Mouse (Mus musculus) erythroid progenitor cell, adult 5-6 weeks (primary cell): ENCODE data around the gene Olfr1052. TPM values are rescaled to one million over a fixed set of nuclear protein-coding genes. Genes with fewer than 3 reads are reported as not detected.
"Not testable (repeated sequence)": the region's sequence is repeated elsewhere in the genome, so short reads cannot be mapped to it uniquely, and the experiment has no call there.

Experiments used
- ATAC-seq: replicated peaks from 2 replicates; pipeline ENCODE4 v1.8.0; 2016; ENCODE audit warnings: moderate number of reproducible peaks, mild to moderate bottlenecking, moderate TSS enrichment, inconsistent platforms; ENCODE audit not compliant: poor library complexity, low FRiP score, severe bottlenecking
- total RNA-seq, 2 experiments: library from RNA; stranded (forward) in 1 of 2; stranded (reverse) in 1 of 2; fragments of 150-400 nt in 1 of 2; fragments of 186-747, 209-891 nt in 1 of 2; gene quantifications; 2 replicates each; pipeline versions ENCODE4 v1.2.3 to v1.2.4; 2015 to 2017; ENCODE audit warnings: low replicate concordance in 2 of 2

Gene Olfr1052
- total RNA-seq (2015; ENCODE audit: low replicate concordance) (not detected in 2 replicates), total RNA-seq (2017; ENCODE audit: low replicate concordance) (not detected in 2 replicates)

DNA sequence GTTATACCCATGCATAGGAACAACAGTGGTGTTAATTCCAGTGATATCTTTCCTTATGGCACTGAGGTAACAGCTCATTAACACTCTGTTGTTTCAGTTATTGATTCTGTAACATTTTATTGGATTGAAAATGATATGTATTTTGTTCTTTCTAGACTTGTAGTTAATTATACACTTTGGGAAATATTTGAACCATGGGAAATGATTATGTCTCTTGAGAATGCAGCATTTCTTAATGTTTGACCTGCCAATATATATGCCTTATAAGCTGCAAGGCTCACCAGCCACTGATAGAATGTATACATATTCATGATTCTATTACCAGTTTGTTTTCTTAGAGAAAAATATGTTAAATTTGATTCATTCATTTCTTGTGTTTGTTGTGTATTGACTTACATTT lies at the start of gene Olfr1052:
Olfr1052 (plus strand) TSS at position 301 of the 400 bp plus-strand sequence.
- ATAC-seq, result no peak

GRCm38 (mm10) chr2:86258228-86258627 lies 34.0 kb upstream of the Olfr1052 start, which contains the start of gene Olfr1049:
Gene Olfr1049, minus strand, starts transcription at chr2:86258328.
- ATAC-seq, result not testable (repeated sequence)

- ATAC-seq, result not testable (repeated sequence)
Measured at GRCm38 (mm10) chr2:86278988-86279387, 13.3 kb upstream of the Olfr1052 start, which contains the start of gene Olfr1051. Gene Olfr1051, minus strand, starts transcription at chr2:86279088.

DNA sequence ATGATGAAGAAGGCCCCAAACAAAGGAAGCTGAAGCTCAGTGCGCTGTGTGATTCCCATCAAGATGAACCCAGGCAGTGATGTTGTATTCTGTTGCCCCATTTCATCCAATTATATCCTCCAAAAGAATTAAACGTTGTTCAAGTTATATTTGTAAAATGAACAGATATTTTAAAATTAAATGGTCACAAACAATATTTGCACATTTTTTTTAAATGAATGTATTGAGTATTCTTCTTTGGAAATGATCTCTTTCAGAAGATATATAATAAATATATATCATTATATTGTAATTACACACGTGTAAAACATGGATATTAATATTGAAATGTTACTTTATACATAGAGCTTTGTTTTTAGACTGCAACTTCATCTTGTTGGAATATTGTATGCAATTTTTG lies 22.9 kb downstream of the Olfr1052 start, which contains the start of gene Olfr1053:
Olfr1053 (minus strand) TSS at position 101 of the 400 bp plus-strand sequence.
- ATAC-seq, result no peak

DNA sequence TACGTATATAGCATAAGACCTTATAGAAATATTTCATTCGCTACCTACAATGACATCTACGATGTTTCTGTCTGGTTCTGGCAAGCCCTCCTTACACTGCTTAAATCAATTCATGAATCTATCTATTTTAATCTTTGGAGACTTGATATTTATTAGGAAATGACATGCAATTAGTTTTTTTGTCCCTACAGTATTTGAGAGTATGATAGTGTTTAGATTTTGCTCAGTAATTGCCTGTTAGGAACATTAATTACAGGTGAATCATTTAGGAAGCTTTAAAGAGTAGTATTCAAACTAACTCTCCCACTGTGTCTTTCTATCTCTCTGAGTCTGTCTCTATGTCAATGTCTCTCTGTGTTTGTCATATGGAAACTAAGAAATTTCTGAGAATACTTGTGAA lies 43.1 kb downstream of the Olfr1052 start, which contains the start of gene Olfr1054:
Olfr1054 (minus strand) TSS at position 101 of the 400 bp plus-strand sequence.
- ATAC-seq, result no peak

Other genes with a start within 250 kb of the Olfr1052 start
- not detected in 2 replicates for gene Olfr1034, start 246.6 kb upstream of the Olfr1052 start, total RNA-seq (2015; ENCODE audit: low replicate concordance)
- not detected in 2 replicates for gene Olfr1034, start 246.6 kb upstream of the Olfr1052 start, total RNA-seq (2017; ENCODE audit: low replicate concordance)
- not detected in 2 replicates for gene Olfr1036, start 218.5 kb upstream of the Olfr1052 start, total RNA-seq (2015; ENCODE audit: low replicate concordance)
- not detected in 2 replicates for gene Olfr1036, start 218.5 kb upstream of the Olfr1052 start, total RNA-seq (2017; ENCODE audit: low replicate concordance)
- not detected in 2 replicates for gene Olfr1037, start 205.1 kb upstream of the Olfr1052 start, total RNA-seq (2015; ENCODE audit: low replicate concordance)
- gene Olfr1037, start 205.1 kb upstream of the Olfr1052 start, total RNA-seq (2017; ENCODE audit: low replicate concordance), result not detected in 2 replicates
- not detected in 2 replicates for gene Olfr1039, start 156.5 kb upstream of the Olfr1052 start, total RNA-seq (2015; ENCODE audit: low replicate concordance)
- not detected in 2 replicates for gene Olfr1039, start 156.5 kb upstream of the Olfr1052 start, total RNA-seq (2017; ENCODE audit: low replicate concordance)
- not detected in 2 replicates for gene Olfr1040, start 145.7 kb upstream of the Olfr1052 start, total RNA-seq (2015; ENCODE audit: low replicate concordance)
- gene Olfr1040, start 145.7 kb upstream of the Olfr1052 start, total RNA-seq (2017; ENCODE audit: low replicate concordance), result not detected in 2 replicates
- not detected in 2 replicates for gene Olfr1042, start 130.6 kb upstream of the Olfr1052 start, total RNA-seq (2015; ENCODE audit: low replicate concordance)
- gene Olfr1042, start 130.6 kb upstream of the Olfr1052 start, total RNA-seq (2017; ENCODE audit: low replicate concordance), result not detected in 2 replicates
- gene Olfr1043, start 124.9 kb upstream of the Olfr1052 start, total RNA-seq (2015; ENCODE audit: low replicate concordance), result not detected in 2 replicates
- not detected in 2 replicates for gene Olfr1043, start 124.9 kb upstream of the Olfr1052 start, total RNA-seq (2017; ENCODE audit: low replicate concordance)
- gene Olfr1044, start 114.6 kb upstream of the Olfr1052 start, total RNA-seq (2015; ENCODE audit: low replicate concordance), result not detected in 2 replicates
- gene Olfr1044, start 114.6 kb upstream of the Olfr1052 start, total RNA-seq (2017; ENCODE audit: low replicate concordance), result not detected in 2 replicates
- gene Olfr52, start 106.8 kb upstream of the Olfr1052 start, total RNA-seq (2015; ENCODE audit: low replicate concordance), result not detected in 2 replicates
- not detected in 2 replicates for gene Olfr52, start 106.8 kb upstream of the Olfr1052 start, total RNA-seq (2017; ENCODE audit: low replicate concordance)
- gene Olfr1045, start 89.4 kb upstream of the Olfr1052 start, total RNA-seq (2015; ENCODE audit: low replicate concordance), result not detected in 2 replicates
- gene Olfr1045, start 89.4 kb upstream of the Olfr1052 start, total RNA-seq (2017; ENCODE audit: low replicate concordance), result not detected in 2 replicates
- gene Olfr1046, start 73.1 kb upstream of the Olfr1052 start, total RNA-seq (2015; ENCODE audit: low replicate concordance), result not detected in 2 replicates
- not detected in 2 replicates for gene Olfr1046, start 73.1 kb upstream of the Olfr1052 start, total RNA-seq (2017; ENCODE audit: low replicate concordance)
- not detected in 2 replicates for gene Olfr1047, start 61.1 kb upstream of the Olfr1052 start, total RNA-seq (2015; ENCODE audit: low replicate concordance)
- gene Olfr1047, start 61.1 kb upstream of the Olfr1052 start, total RNA-seq (2017; ENCODE audit: low replicate concordance), result not detected in 2 replicates
- not detected in 2 replicates for gene Olfr1048, start 52.2 kb upstream of the Olfr1052 start, total RNA-seq (2015; ENCODE audit: low replicate concordance)
- gene Olfr1048, start 52.2 kb upstream of the Olfr1052 start, total RNA-seq (2017; ENCODE audit: low replicate concordance), result not detected in 2 replicates
- gene Olfr1049, start 34.1 kb upstream of the Olfr1052 start, total RNA-seq (2015; ENCODE audit: low replicate concordance), result not detected in 2 replicates
- not detected in 2 replicates for gene Olfr1049, start 34.1 kb upstream of the Olfr1052 start, total RNA-seq (2017; ENCODE audit: low replicate concordance)
- not detected in 2 replicates for gene Olfr1051, start 13.4 kb upstream of the Olfr1052 start, total RNA-seq (2015; ENCODE audit: low replicate concordance)
- gene Olfr1051, start 13.4 kb upstream of the Olfr1052 start, total RNA-seq (2017; ENCODE audit: low replicate concordance), result not detected in 2 replicates
- not detected in 2 replicates for gene Olfr1053, start 22.8 kb downstream of the Olfr1052 start, total RNA-seq (2015; ENCODE audit: low replicate concordance)
- not detected in 2 replicates for gene Olfr1053, start 22.8 kb downstream of the Olfr1052 start, total RNA-seq (2017; ENCODE audit: low replicate concordance)
- gene Olfr1054, start 43.0 kb downstream of the Olfr1052 start, total RNA-seq (2015; ENCODE audit: low replicate concordance), result not detected in 2 replicates
- not detected in 2 replicates for gene Olfr1054, start 43.0 kb downstream of the Olfr1052 start, total RNA-seq (2017; ENCODE audit: low replicate concordance)
- not detected in 2 replicates for gene Olfr1055, start 57.8 kb downstream of the Olfr1052 start, total RNA-seq (2015; ENCODE audit: low replicate concordance)
- not detected in 2 replicates for gene Olfr1055, start 57.8 kb downstream of the Olfr1052 start, total RNA-seq (2017; ENCODE audit: low replicate concordance)
- not detected in 2 replicates for gene Olfr1056, start 70.0 kb downstream of the Olfr1052 start, total RNA-seq (2015; ENCODE audit: low replicate concordance)
- not detected in 2 replicates for gene Olfr1056, start 70.0 kb downstream of the Olfr1052 start, total RNA-seq (2017; ENCODE audit: low replicate concordance)
- not detected in 2 replicates for gene Olfr1057, start 85.9 kb downstream of the Olfr1052 start, total RNA-seq (2015; ENCODE audit: low replicate concordance)
- gene Olfr1057, start 85.9 kb downstream of the Olfr1052 start, total RNA-seq (2017; ENCODE audit: low replicate concordance), result not detected in 2 replicates
- gene Olfr1058, start 96.1 kb downstream of the Olfr1052 start, total RNA-seq (2015; ENCODE audit: low replicate concordance), result not detected in 2 replicates
- not detected in 2 replicates for gene Olfr1058, start 96.1 kb downstream of the Olfr1052 start, total RNA-seq (2017; ENCODE audit: low replicate concordance)
- gene Olfr1061, start 121.6 kb downstream of the Olfr1052 start, total RNA-seq (2015; ENCODE audit: low replicate concordance), result not detected in 2 replicates
- not detected in 2 replicates for gene Olfr1061, start 121.6 kb downstream of the Olfr1052 start, total RNA-seq (2017; ENCODE audit: low replicate concordance)
- gene Olfr1062, start 134.3 kb downstream of the Olfr1052 start, total RNA-seq (2015; ENCODE audit: low replicate concordance), result not detected in 2 replicates
- not detected in 2 replicates for gene Olfr1062, start 134.3 kb downstream of the Olfr1052 start, total RNA-seq (2017; ENCODE audit: low replicate concordance)
- not detected in 2 replicates for gene Olfr1065, start 158.1 kb downstream of the Olfr1052 start, total RNA-seq (2015; ENCODE audit: low replicate concordance)
- not detected in 2 replicates for gene Olfr1065, start 158.1 kb downstream of the Olfr1052 start, total RNA-seq (2017; ENCODE audit: low replicate concordance)
- not detected in 2 replicates for gene Olfr1066, start 163.8 kb downstream of the Olfr1052 start, total RNA-seq (2015; ENCODE audit: low replicate concordance)
- gene Olfr1066, start 163.8 kb downstream of the Olfr1052 start, total RNA-seq (2017; ENCODE audit: low replicate concordance), result not detected in 2 replicates
- not detected in 2 replicates for gene Olfr228, start 194.9 kb downstream of the Olfr1052 start, total RNA-seq (2015; ENCODE audit: low replicate concordance)
- not detected in 2 replicates for gene Olfr228, start 194.9 kb downstream of the Olfr1052 start, total RNA-seq (2017; ENCODE audit: low replicate concordance)
- gene Olfr1076, start 216.0 kb downstream of the Olfr1052 start, total RNA-seq (2015; ENCODE audit: low replicate concordance), result not detected in 2 replicates
- gene Olfr1076, start 216.0 kb downstream of the Olfr1052 start, total RNA-seq (2017; ENCODE audit: low replicate concordance), result not detected in 2 replicates